Mouse (Mus musculus) CH12.LX (cell line): Measurements from ENCODE around the gene Ctsl. TPM values are rescaled to one million over a fixed set of nuclear protein-coding genes. Genes with fewer than 3 reads are reported as not detected.

Experiments
- DNase-seq: peaks from one replicate; pipeline ENCODE4 v3.0.0-alpha.2; 2013; ENCODE audit errors: extremely low read depth
- H3K27ac ChIP-seq: 2 replicates; pipeline ENCODE4 v1.5.1; 2012; ENCODE audit warnings: low read depth, mild to moderate bottlenecking, control low read depth, moderate library complexity; ENCODE audit not compliant: insufficient read depth
- H3K27me3 ChIP-seq: replicated peaks from 2 replicates; pipeline ENCODE3; 2012; ENCODE audit warnings: inconsistent platforms
- H3K36me3 ChIP-seq, 2 experiments: replicated peaks in 1 of 2; 2 replicates each; pipeline versions ENCODE3 to v1.6.1; 2012; ENCODE audit warnings: inconsistent platforms in 1 of 2, low read length in 1 of 2, mild to moderate bottlenecking in 1 of 2, mixed read lengths in 1 of 2, moderate library complexity in 1 of 2; ENCODE audit not compliant: control insufficient read depth in 1 of 2, insufficient read depth in 1 of 2
- H3K4me1 ChIP-seq, 2 experiments: 2 replicates each; pipeline ENCODE4 v1.6.1; 2012; ENCODE audit warnings: inconsistent platforms in 1 of 2, moderate library complexity in 1 of 2; ENCODE audit not compliant: insufficient read depth in 2 of 2, control insufficient read depth in 1 of 2
- H3K4me2 ChIP-seq: 2 replicates; pipeline ENCODE4 v1.6.1; 2012; ENCODE audit warnings: low read depth, mild to moderate bottlenecking, control low read depth; ENCODE audit not compliant: poor library complexity, insufficient read depth, severe bottlenecking
- H3K4me3 ChIP-seq, 3 experiments: fragments of 150-350 bp in 1 of 3; sonication (generic) in 1 of 3; replicated peaks in 1 of 3; 2 replicates each; pipeline versions ENCODE3 to v1.5.1; 2011 to 2012; ENCODE audit warnings: low read depth in 2 of 3, low read length in 2 of 3, mild to moderate bottlenecking in 2 of 3, moderate library complexity in 2 of 3, control low read depth in 1 of 3, improper control_type of control experiment in 1 of 3, inconsistent platforms in 1 of 3, mixed read lengths in 1 of 3; ENCODE audit not compliant: poor library complexity in 1 of 3
- H3K79me2 ChIP-seq: replicated peaks from 2 replicates; pipeline ENCODE4 v1.6.1; 2012; ENCODE audit warnings: mild to moderate bottlenecking, moderate library complexity; ENCODE audit not compliant: control insufficient read depth, poor library complexity, insufficient read depth, severe bottlenecking; ENCODE audit errors: extremely low read depth
- H3K9ac ChIP-seq: 2 replicates; pipeline ENCODE4 v1.6.1; 2012; ENCODE audit warnings: low read depth, mild to moderate bottlenecking, control low read depth, moderate library complexity; ENCODE audit not compliant: insufficient read depth
- H3K9me3 ChIP-seq: replicated peaks from 2 replicates; pipeline ENCODE3; 2012; ENCODE audit warnings: low read length, inconsistent platforms, mixed read lengths
- CTCF ChIP-seq, 2 experiments: IDR thresholded peaks in 1 of 2; conservative IDR thresholded peaks in 1 of 2; 2 replicates each; pipeline ENCODE4 v1.5.1; 2011 to 2012; ENCODE audit warnings: low read depth in 2 of 2, low read length in 2 of 2, improper control_type of control experiment in 1 of 2, inconsistent platforms in 1 of 2, mild to moderate bottlenecking in 1 of 2, moderate library complexity in 1 of 2
- GABPA ChIP-seq: IDR thresholded peaks from 2 replicates; pipeline ENCODE4 v1.6.1; 2012; ENCODE audit warnings: low read depth, low read length, improper control_type of control experiment, inconsistent platforms; ENCODE audit not compliant: insufficient replicate concordance
- MAX ChIP-seq: IDR thresholded peaks from 2 replicates; pipeline ENCODE4 v1.6.1; 2011; ENCODE audit warnings: low read length, improper control_type of control experiment
- NELFE ChIP-seq: IDR thresholded peaks from 2 replicates; pipeline ENCODE4 v1.6.1; 2011; ENCODE audit warnings: low read depth, low read length, improper control_type of control experiment
- PAX5 ChIP-seq: IDR thresholded peaks from 2 replicates; pipeline ENCODE4 v1.6.1; 2012; ENCODE audit warnings: low read length, inconsistent platforms, mixed read lengths
- RAD21 ChIP-seq: IDR thresholded peaks from 2 replicates; pipeline ENCODE4 v1.6.1; 2011; ENCODE audit warnings: low read depth, mild to moderate bottlenecking, low read length, improper control_type of control experiment, moderate library complexity
- RCOR1 ChIP-seq: conservative IDR thresholded peaks from 2 replicates; pipeline ENCODE4 v1.6.1; 2012; ENCODE audit warnings: low read depth, mild to moderate bottlenecking, inconsistent platforms, low read length, improper control_type of control experiment
- SMC3 ChIP-seq: IDR thresholded peaks from 2 replicates; pipeline ENCODE4 v1.6.1; 2011; ENCODE audit warnings: low read depth, low read length, improper control_type of control experiment
- ZKSCAN1 ChIP-seq: IDR thresholded peaks from 2 replicates; pipeline ENCODE4 v1.6.1; 2012; ENCODE audit warnings: low read depth, inconsistent platforms, low read length, improper control_type of control experiment, borderline replicate concordance
- ZMIZ1 ChIP-seq: IDR thresholded peaks from 2 replicates; pipeline ENCODE4 v1.6.1; 2012; ENCODE audit warnings: low read depth, mild to moderate bottlenecking, inconsistent platforms, low read length, improper control_type of control experiment
- ZNF384 ChIP-seq: IDR thresholded peaks from 2 replicates; pipeline ENCODE4 v1.6.1; 2012; ENCODE audit warnings: low read depth, low read length, improper control_type of control experiment, inconsistent platforms
- dilution Hi-C: fragments of 300-500 bp; cut with MboI; formaldehyde crosslinking; loops from 2 replicates; pipeline ENCODE4 v1.14.3; 2020; ENCODE audit warnings: low sequenced_read_pairs; ENCODE audit not compliant: extremely low pct_unique_long_range_greater_than_20kb, extremely low pct_ligation_motif_present
- in situ Hi-C: fragments of 300-500 bp; cut with MboI; formaldehyde crosslinking; loops from 3 replicates; pipeline ENCODE4 v1.14.3; 2019; ENCODE audit warnings: low sequenced_read_pairs, low pct_ligation_motif_present, low pct_unique_long_range_greater_than_20kb, mixed read lengths
- polyA plus RNA-seq: library from polyadenylated mRNA; unstranded; fragments of >175 nt; gene quantifications from 2 replicates; pipeline ENCODE4 v1.2.1, GENCODE M21; 2012; ENCODE audit warnings: low read depth; ENCODE audit not compliant: insufficient read length
- total RNA-seq, 2 experiments: library from RNA; depleted of rRNA; stranded (reverse); fragments of 300-350 nt in 1 of 2; fragments of >200 nt in 1 of 2; gene quantifications; 2 replicates each; pipeline ENCODE4 v1.2.3; 2012 to 2014

Ctsl gene
- total and polyA plus RNA-seq, 3 experiments: 0.89 to 6.5 (median 4.6) TPM

DNA sequence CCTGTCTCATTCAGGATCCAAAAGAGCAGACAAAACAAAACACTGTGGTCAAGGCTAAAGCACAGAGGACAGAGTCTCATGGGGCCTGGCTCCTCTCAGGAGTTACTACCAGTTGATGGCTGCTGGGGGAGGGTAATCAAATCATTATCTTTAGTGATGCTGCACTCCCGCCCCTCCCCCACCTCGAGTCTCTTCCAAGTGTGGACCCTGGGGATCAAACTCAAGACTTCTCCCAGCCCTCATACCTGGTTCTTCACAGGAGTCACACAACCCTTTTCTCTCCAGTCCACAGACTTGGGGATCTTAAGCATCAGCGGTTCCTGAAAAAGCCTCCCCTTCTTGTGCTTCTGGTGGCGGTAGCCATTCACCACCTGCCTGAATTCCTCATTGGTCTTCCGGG lies 3.1 kb downstream of the Ctsl start:
- no peaks in the 10 kb centered on the region for H3K9me3 ChIP-seq
- no peak overlapping the region for H3K4me2 ChIP-seq
- H3K27ac ChIP-seq: no peak overlapping the region
- in situ Hi-C loops: no loop called here
- no peak for DNase-seq
- no peaks in the 10 kb centered on the region for H3K79me2 ChIP-seq
- H3K4me1 ChIP-seq: peaks cover 0 to 7% of the 10 kb centered on the region in 2 experiments; a peak in 2 of 4 replicates
- TF ChIP-seq GABPA (no peak), RCOR1 (no peak), NELFE (no peak), ZNF384 (no peak), MAX (no peak)
- H3K36me3 ChIP-seq: no peaks in the 10 kb centered on the region
- H3K4me3 ChIP-seq: no peak overlapping the region
- peaks cover 2% of the 10 kb centered on the region for H3K27me3 ChIP-seq
- H3K9ac ChIP-seq: no peak overlapping the region
- dilution Hi-C loops: no loop called here

DNA sequence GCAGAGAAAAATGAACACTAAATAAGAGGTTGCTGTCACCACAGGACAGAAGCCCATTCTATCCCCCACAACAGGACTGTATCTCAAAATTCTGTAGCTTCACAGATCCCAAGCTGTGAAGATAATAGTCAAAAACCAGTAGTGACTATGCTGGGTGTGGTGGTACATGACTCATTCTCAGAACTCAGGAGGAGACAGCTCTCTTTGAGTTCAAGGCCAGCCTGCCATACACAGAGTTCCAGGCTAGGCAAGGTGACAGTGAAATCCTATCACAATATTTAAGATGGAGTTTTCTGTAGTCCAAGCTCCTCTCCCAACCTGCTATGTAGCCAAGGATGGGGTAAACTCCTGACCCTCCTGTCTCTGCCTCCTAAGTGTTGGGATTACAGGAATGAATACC lies 5.4 kb downstream of the Ctsl start:
- dilution Hi-C loops: no loop called here
- H3K27ac ChIP-seq: no peak overlapping the region
- no peak overlapping the region for H3K4me2 ChIP-seq
- H3K27me3 ChIP-seq: peaks cover 2% of the 10 kb centered on the region
- DNase-seq: no peak
- H3K79me2 ChIP-seq: no peaks in the 10 kb centered on the region
- H3K9me3 ChIP-seq: no peaks in the 10 kb centered on the region
- H3K9ac ChIP-seq: no peak overlapping the region
- H3K4me1 ChIP-seq: peaks cover 0 to 7% of the 10 kb centered on the region in 2 experiments; a peak in 2 of 4 replicates
- TF ChIP-seq PAX5 (no peak), CTCF (conservative IDR thresholded peaks at IDR 0.05 in 1 of 2, IDR thresholded peaks at IDR 0.05 in 1 of 2; ENCODE audit: low read depth in 2 of 2, low read length in 2 of 2) (no peak), RAD21 (no peak)
- TF ChIP-seq, all 38 proteins: peak for 0
- in situ Hi-C loops: no loop called here
- Histone ChIP-seq H3K4me3 (no peak overlapping the region), H3K36me3 (no peaks in the 10 kb centered on the region)

DNA sequence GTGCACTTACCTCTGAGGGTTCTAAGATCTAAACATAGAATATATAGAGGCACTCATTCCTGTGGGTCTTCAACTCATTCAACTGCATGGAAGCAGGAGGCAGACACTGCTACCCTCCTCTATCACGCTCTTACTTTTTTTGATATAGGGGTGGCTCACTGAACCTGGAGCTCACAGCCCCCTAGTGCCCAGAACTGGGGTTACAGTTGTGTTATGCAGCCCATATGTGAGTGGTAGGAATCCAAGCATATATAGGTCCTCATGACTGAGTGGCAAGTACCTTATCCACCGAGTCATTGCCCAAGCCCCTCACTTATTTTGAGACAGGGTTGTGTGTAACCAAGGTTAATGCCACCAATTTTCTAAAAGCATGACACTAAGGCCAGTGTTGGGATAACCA lies 6.4 kb downstream of the Ctsl start:
- Histone ChIP-seq H3K27ac (no peak overlapping the region), H3K79me2 (no peaks in the 10 kb centered on the region), H3K9me3 (no peaks in the 10 kb centered on the region), H3K4me3 (no peak overlapping the region), H3K4me2 (no peak overlapping the region), H3K9ac (no peak overlapping the region), H3K4me1 (no peaks in the 10 kb centered on the region; a peak in 1 of 4 replicates), H3K36me3 (no peaks in the 10 kb centered on the region), H3K27me3 (no peaks in the 10 kb centered on the region)
- dilution Hi-C loops: no loop called here
- TF ChIP-seq SMC3: peak; percentile 25
- TF ChIP-seq ZMIZ1: no peak
- TF ChIP-seq ZKSCAN1: no peak
- TF ChIP-seq CTCF (conservative IDR thresholded peaks at IDR 0.05 in 1 of 2, IDR thresholded peaks at IDR 0.05 in 1 of 2; ENCODE audit: low read depth in 2 of 2, low read length in 2 of 2): peak; percentile 41 to 58
- TF ChIP-seq RAD21: peak; percentile 3
- no peak for TF ChIP-seq GABPA
- in situ Hi-C loops: no loop called here
- peak; percentile 48 for DNase-seq
